ENCODE assay signal across 18 mouse cellular contexts in genomic region chr3:105055666-105056065, GRCm38 (mm10). TPM values are rescaled to one million over a fixed set of nuclear protein-coding genes. Genes with fewer than 3 reads are reported as not detected.
DNase-seq lines count a peak whose midpoint lies in the region; ATAC-seq and TF ChIP-seq lines count a peak whose summit lies in the region.
"Had no signal": no experiment of that assay in that cellular context is flagged by ENCODE, and none has a peak within 500 bp of the region (broad histone marks: within the 10 kb centered on the region; RNA-seq: fewer than 3 reads in every experiment).

No protein-coding gene starts in this region.

- WGBS in kidney, postnatal 0 days = 48% methylated on average over 4 of the region's 4 CpGs
- 40% methylated on average over 4 of the region's 4 CpGs for WGBS in heart, embryonic 15.5 days
- 83% methylated on average over 4 of the region's 4 CpGs for WGBS in macrophage (ENCODE audit: missing documents)
- WGBS in forebrain, embryonic 12.5 days = 81% methylated on average over 4 of the region's 4 CpGs

- no peak for DNase-seq in gastrocnemius, adult 2 months
- DNase-seq in gastrocnemius, adult 8-10 months (ENCODE audit: low spot score in 2 of 2) = no peak
- DNase-seq in kidney, postnatal 0 days (ENCODE audit: low spot score) = no peak
- DNase-seq in kidney, adult 9 months = no peak
- no peak for DNase-seq in frontal cortex, postnatal 10 days (ENCODE audit: low spot score in 2 of 2)
- DNase-seq: embryo, embryonic 11 days; right cerebral cortex, postnatal 14 days had no signal

- peaks cover 27% of the 10 kb centered on the region for H3K79me2 ChIP-seq in macrophage (ENCODE audit: inconsistent target)

- no peak for ATAC-seq in kidney, postnatal 0 days (replicated peaks; ENCODE audit: low FRiP score, low read depth)
- ATAC-seq in heart, embryonic 15.5 days (replicated peaks; ENCODE audit: insufficient number of reproducible peaks, insufficient read depth, low FRiP score, low read depth) = no peak
- ATAC-seq in forebrain, embryonic 12.5 days (ENCODE audit: low FRiP score) = no peak

- no peaks in the 10 kb centered on the region for H3K36me3 ChIP-seq in kidney, postnatal 0 days (ENCODE audit: insufficient read depth, low read length)
- H3K36me3 ChIP-seq in heart, embryonic 15.5 days = no peaks in the 10 kb centered on the region
- no peaks in the 10 kb centered on the region for H3K36me3 ChIP-seq in macrophage (ENCODE audit: inconsistent target)
- no peaks in the 10 kb centered on the region for H3K36me3 ChIP-seq in forebrain, embryonic 12.5 days (replicated peaks)
- H3K36me3 ChIP-seq: forebrain, embryonic 10.5 days; stomach, embryonic 15.5 days had no signal

- H3K9me3 ChIP-seq in kidney, postnatal 0 days (replicated peaks; ENCODE audit: low read length) = no peaks in the 10 kb centered on the region
- no peaks in the 10 kb centered on the region for H3K9me3 ChIP-seq in heart, embryonic 15.5 days (replicated peaks)
- no peaks in the 10 kb centered on the region for H3K9me3 ChIP-seq in forebrain, embryonic 12.5 days
- H3K9me3 ChIP-seq: forebrain, embryonic 10.5 days; stomach, embryonic 15.5 days had no signal

- no peak overlapping the region for H3K4me3 ChIP-seq in gastrocnemius, adult 2 months
- H3K4me3 ChIP-seq in kidney, postnatal 0 days (replicated peaks; ENCODE audit: low read depth, low read length) = no peak overlapping the region
- H3K4me3 ChIP-seq in heart, embryonic 15.5 days = no peak overlapping the region
- no peak overlapping the region for H3K4me3 ChIP-seq in macrophage (ENCODE audit: inconsistent target)
- no peak overlapping the region for H3K4me3 ChIP-seq in forebrain, embryonic 12.5 days (replicated peaks)
- H3K4me3 ChIP-seq: forebrain, embryonic 10.5 days; stomach, embryonic 15.5 days had no signal

- peaks cover 6% of the 10 kb centered on the region; the same call in 1 of the 2 replicates for H3K4me1 ChIP-seq in kidney, postnatal 0 days (replicated peaks; ENCODE audit: insufficient read depth, low read length)
- H3K4me1 ChIP-seq in heart, embryonic 15.5 days (replicated peaks) = peaks cover 49% of the 10 kb centered on the region
- H3K4me1 ChIP-seq in forebrain, embryonic 12.5 days = peaks cover 20% of the 10 kb centered on the region

- H3K27me3 ChIP-seq in kidney, postnatal 0 days (ENCODE audit: insufficient read depth, low read length) = no peaks in the 10 kb centered on the region
- no peaks in the 10 kb centered on the region for H3K27me3 ChIP-seq in heart, embryonic 15.5 days
- H3K27me3 ChIP-seq in forebrain, embryonic 12.5 days = peaks cover 14% of the 10 kb centered on the region; the same call in 1 of the 2 replicates

- intact Hi-C loops in gastrocnemius, adult 2 months (cut with DNase I) = loop anchor here (5.0 kb wide), 3 partner anchors 193 to 343 kb away; partner anchors contain the start of genes Capza1, Rhoc and St7l

- H3K9ac ChIP-seq in kidney, postnatal 0 days (ENCODE audit: low read depth, low read length) = no peak overlapping the region
- H3K9ac ChIP-seq in heart, embryonic 15.5 days = no peak overlapping the region
- H3K9ac ChIP-seq in forebrain, embryonic 12.5 days = no peak overlapping the region
- H3K9ac ChIP-seq: stomach, embryonic 15.5 days had no signal

- no peak for TF ChIP-seq CTCF in gastrocnemius, adult 2 months (IDR thresholded peaks at IDR 0.05)
- TF ChIP-seq CTCF in kidney, postnatal 0 days (IDR thresholded peaks at IDR 0.05; ENCODE audit: low read depth) = no peak

- peak overlapping the region; percentile 92 for H3K27ac ChIP-seq in gastrocnemius, adult 2 months
- H3K27ac ChIP-seq in kidney, postnatal 0 days = peak overlapping the region; percentile 85
- peak overlapping the region; percentile 86 for H3K27ac ChIP-seq in heart, embryonic 15.5 days
- peak overlapping the region; percentile 83 for H3K27ac ChIP-seq in macrophage
- H3K27ac ChIP-seq in forebrain, embryonic 12.5 days = no peak overlapping the region
- H3K27ac ChIP-seq: forebrain, embryonic 10.5 days; stomach, embryonic 15.5 days had no signal

- H3K4me2 ChIP-seq in kidney, postnatal 0 days (ENCODE audit: low read length) = no peak overlapping the region
- H3K4me2 ChIP-seq in heart, embryonic 15.5 days = 0 out of 2 replicates have a peak overlapping the region, but pooled peaks have one; percentile 75
- no peak overlapping the region for H3K4me2 ChIP-seq in forebrain, embryonic 12.5 days
- H3K4me2 ChIP-seq: liver, embryonic 11.5 days; midbrain, embryonic 11.5 days; stomach, embryonic 15.5 days had no signal

RNA-seq across cellular contexts. Expression of gene Cttnbp2nl, which starts 2.7 kb away (rescaled TPM):
- 1 to 10 TPM; 4.5 to 8.4 TPM for total RNA-seq in gastrocnemius, adult 2 months (2021)
- total RNA-seq in gastrocnemius, adult 8-10 months (2022) = 1 to 10 TPM; 2.7 to 5.5 (median 4.0) TPM
- 26.4 and 26.5 TPM in 2 replicates for polyA plus RNA-seq in kidney, postnatal 0 days (2015; fragmentation: Nextera tagmentation; extraction: Ambion mirVana)
- polyA plus RNA-seq in heart, embryonic 15.5 days (2015; fragmentation: Nextera tagmentation; extraction: Ambion mirVana) = 21.6 and 22.7 TPM in 2 replicates
- total RNA-seq in macrophage (2018; cell fraction: chromatin; rRNA removed) = 10 to 100 TPM; 19.6 to 88.4 (median 53.1) TPM
- 10 to 100 TPM; 38.4 to 91.1 (median 57.9) TPM for total RNA-seq in macrophage (2018; cell fraction: cytosol; rRNA removed)
- total RNA-seq in macrophage (2018; cell fraction: nucleus; rRNA removed) = 100 to 1,000 TPM in 1 of 26 experiments, 10 to 100 TPM in 25; 33.0 to 102 (median 46.7) TPM
- polyA plus RNA-seq in macrophage (2018) = 54.1 to 88.6 TPM (median 71.3 TPM) in 3 replicates
- polyA plus RNA-seq in forebrain, embryonic 12.5 days (2016; fragmentation: Nextera tagmentation; extraction: Ambion mirVana) = 53.1 and 65.8 TPM in 2 replicates

RNA-seq across cellular contexts. Expression of gene 4930564D02Rik, which starts 11.0 kb away (rescaled TPM):
- total RNA-seq in gastrocnemius, adult 2 months (2021) = not detected
- total RNA-seq in gastrocnemius, adult 8-10 months (2022) = not detected
- not detected in 2 replicates for polyA plus RNA-seq in kidney, postnatal 0 days (2015; fragmentation: Nextera tagmentation; extraction: Ambion mirVana)
- not detected in 2 replicates for polyA plus RNA-seq in heart, embryonic 15.5 days (2015; fragmentation: Nextera tagmentation; extraction: Ambion mirVana)
- not detected for total RNA-seq in macrophage (2018; cell fraction: chromatin; rRNA removed)
- not detected for total RNA-seq in macrophage (2018; cell fraction: cytosol; rRNA removed)
- total RNA-seq in macrophage (2018; cell fraction: nucleus; rRNA removed) = under 1 TPM in 1 of 26 experiments, not detected in 25; 0.97 TPM
- polyA plus RNA-seq in macrophage (2018) = not detected in 3 replicates
- polyA plus RNA-seq in forebrain, embryonic 12.5 days (2016; fragmentation: Nextera tagmentation; extraction: Ambion mirVana) = not detected in 2 replicates
- total RNA-seq: adrenal gland, adult 18-20 months; gastrocnemius, postnatal 36 days; MEL; neutrophil, adult 5-6 weeks had no signal
- polyA plus RNA-seq: forebrain, embryonic 10.5 days; liver, embryonic 11.5 days; midbrain, embryonic 11.5 days; stomach, embryonic 15.5 days had no signal
